Mouse (Mus musculus): ENCODE data around the gene Lcn4.
"Not testable (repeated sequence)": the region's sequence is repeated elsewhere in the genome, so short reads cannot be mapped to it uniquely, and the experiment has no call there.

DNA sequence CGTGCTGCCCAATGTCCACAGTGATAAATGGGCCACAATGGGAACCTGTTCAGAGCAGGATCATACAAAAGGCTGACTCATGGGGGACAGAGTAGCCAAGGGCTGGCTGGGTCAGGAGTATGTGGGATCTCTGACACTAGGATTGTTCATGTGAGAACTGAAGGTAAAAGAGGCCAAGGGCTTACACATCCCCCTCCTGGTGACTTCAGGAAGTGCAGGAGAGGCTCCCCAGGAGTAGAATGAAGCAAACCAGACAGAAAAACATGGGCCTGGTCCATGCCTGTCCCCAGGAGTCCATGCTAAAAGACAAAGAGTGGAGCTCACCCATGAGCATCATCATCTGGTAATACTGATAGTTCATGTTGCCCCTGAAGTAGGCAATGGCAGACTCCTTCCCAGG is 7.5 kb downstream of the Lcn4 start:
- TF ChIP-seq RCOR1, GATA1, GABPA (IDR thresholded peaks at IDR 0.05; ENCODE audit: low read depth, low read length): not testable (repeated sequence)
- TF ChIP-seq CTCF (IDR thresholded peaks at IDR 0.05 in 2 of 3, conservative IDR thresholded peaks at IDR 0.05 in 1 of 3; ENCODE audit: control insufficient read depth in 1 of 3, insufficient read depth in 1 of 3, low read depth in 2 of 3, low read length in 3 of 3, poor library complexity in 1 of 3, severe bottlenecking in 1 of 3), result peak; percentile 18 to 82 (median 54); a peak in 4 of 6 replicates
